Mouse (Mus musculus) liver, embryonic 14.5 days (tissue): ENCODE measurements around the gene Lpp.

ENCODE experiments used
- CTCF ChIP-seq: IDR thresholded peaks from 2 replicates; pipeline ENCODE4 v1.5.1; 2016; ENCODE audit warnings: antibody characterized with exemption, low read depth, control low read depth
- EP300 ChIP-seq: IDR thresholded peaks from 2 replicates; pipeline ENCODE4 v1.6.1; 2016; ENCODE audit warnings: antibody characterized with exemption, low read depth

DNA sequence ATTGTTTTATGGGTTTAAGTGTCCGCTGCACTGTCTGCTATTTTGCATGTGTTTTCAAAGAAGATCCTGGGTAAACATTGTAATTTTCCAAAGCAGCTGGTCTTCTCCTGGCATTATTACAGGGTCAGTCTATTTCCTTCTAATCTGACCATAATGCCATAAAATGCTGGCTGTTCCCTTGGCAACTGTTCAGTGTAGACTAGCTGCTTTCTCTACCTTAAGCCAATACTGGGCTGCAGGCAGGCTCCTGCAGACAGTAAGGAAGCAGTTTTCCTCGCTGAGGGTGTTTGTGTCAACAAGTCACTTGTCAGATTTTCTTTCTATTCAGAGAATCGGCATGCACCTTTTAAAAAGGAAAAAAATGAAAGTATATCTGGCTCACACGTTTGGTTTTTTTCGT is 537.3 kb downstream of the Lpp start:
- no peak for TF ChIP-seq CTCF
- TF ChIP-seq EP300 = no peak
